Mouse (Mus musculus) left cerebral cortex, postnatal 14 days (tissue): Measurements from ENCODE around the gene Tet3. TPM values are rescaled to one million over a fixed set of nuclear protein-coding genes. Genes with fewer than 3 reads are reported as not detected.
"Not testable (repeated sequence)": the region's sequence is repeated elsewhere in the genome, so short reads cannot be mapped to it uniquely, and the experiment has no call there.

ENCODE experiments used
- DNase-seq, 2 experiments: peaks; one replicate each; pipeline ENCODE4 v3.0.0; 2021 to 2022; ENCODE audit warnings: low spot score in 2 of 2, mixed read lengths in 1 of 2
- intact Hi-C: fragments of 180-260 bp; cut with DNase I; formaldehyde crosslinking; loops from one replicate; pipeline ENCODE4 v1.15.1; 2025
- total RNA-seq, 2 experiments: library from RNA; stranded (reverse); gene quantifications; 2 replicates each; pipeline ENCODE4 v1.2.3; 2021

Tet3 gene
- total RNA-seq, 2 experiments from 2014 or later: 106 to 114 TPM

DNA sequence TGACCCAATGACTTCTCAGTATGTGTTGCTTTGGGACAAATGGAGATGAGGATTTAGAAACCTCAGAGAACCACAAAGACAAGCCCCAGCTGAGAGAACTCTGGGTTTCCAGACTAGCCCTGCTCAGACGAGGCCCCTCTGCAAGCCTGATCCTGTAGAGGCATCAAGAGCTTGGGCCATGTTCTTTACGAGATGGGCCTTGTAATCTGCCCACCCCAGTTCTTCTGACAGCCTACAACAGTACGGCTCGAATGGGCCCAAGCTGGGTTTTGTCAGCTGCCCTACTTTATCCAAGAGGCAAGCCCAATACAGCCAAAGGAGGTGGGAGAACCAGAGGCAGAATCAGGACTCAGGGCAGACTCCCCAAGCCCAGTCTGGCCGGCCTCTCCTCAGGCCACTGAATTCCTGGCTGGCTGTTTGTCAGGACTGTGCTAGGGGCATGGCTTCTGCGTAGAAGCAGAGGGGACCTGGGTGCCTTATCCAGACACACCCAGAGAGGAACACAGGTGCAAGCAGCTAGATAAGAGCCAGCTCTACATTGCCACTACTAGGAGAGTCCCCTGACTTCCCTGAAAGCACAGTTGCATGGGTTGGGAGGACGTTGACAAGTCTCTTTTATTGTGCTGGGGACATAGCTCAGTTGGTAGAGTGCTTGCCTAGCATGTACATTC, 107.3 kb downstream of the Tet3 start:
- no peak for DNase-seq
- intact Hi-C loops: loop anchor here (5.0 kb wide), 1 partner anchor 321 kb away; no protein-coding TSS in a partner anchor

DNA sequence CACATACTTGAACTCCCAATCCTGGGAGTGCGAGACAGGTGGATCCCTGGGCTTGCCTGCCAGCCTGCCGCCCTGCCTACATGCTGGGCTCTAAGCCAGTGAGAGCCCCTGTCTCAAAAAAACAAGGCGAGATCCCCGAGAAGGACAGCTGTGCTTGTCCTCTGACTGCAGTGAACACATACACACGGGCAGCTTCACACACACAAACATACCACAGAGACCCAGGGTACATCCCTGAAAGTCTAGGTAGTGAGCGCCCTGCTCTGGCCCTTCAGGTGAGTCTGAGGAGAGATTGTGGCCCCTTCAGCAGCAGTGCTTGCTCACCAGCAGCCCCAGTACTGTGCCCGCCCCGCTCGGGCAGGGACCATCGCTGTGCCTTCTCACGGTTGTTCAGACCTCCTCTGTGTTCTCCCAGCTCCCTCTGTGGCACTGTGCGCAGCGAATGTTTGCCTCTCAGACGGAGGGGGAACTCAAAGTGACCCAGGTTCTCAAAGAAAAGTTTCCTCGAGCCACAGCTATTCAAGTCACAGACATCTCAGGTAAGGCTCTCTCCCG, 108.0 kb downstream of the Tet3 start:
- intact Hi-C loops: loop anchor here (5.0 kb wide), 1 partner anchor 321 kb away; no protein-coding TSS in a partner anchor

DNA sequence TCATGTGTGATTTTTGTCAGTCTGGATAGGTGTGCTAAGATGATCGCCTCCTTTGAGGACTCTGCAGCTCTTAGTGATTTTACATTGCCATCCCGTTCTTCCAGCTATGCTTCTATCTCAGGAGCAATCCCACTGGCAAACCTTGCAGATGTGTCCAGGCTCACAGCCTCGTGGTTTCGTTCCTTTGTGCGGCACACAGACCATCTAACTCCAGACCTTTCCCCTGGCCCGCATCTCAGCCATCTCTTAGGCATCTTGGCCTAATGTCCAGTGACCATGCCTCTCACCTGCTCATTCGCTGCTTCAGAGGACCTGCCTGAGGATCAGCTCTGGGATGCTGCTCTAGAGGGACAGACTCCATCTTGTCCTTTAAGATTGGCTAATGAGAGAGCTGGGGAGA, 108.7 kb downstream of the Tet3 start:
- DNase-seq: no peak
- intact Hi-C loops: loop anchor here (5.0 kb wide), 1 partner anchor 322 kb away; no protein-coding TSS in a partner anchor

More for the DNA sequence above, 108.0 kb downstream of the Tet3 start:
- DNase-seq: no peak

DNA sequence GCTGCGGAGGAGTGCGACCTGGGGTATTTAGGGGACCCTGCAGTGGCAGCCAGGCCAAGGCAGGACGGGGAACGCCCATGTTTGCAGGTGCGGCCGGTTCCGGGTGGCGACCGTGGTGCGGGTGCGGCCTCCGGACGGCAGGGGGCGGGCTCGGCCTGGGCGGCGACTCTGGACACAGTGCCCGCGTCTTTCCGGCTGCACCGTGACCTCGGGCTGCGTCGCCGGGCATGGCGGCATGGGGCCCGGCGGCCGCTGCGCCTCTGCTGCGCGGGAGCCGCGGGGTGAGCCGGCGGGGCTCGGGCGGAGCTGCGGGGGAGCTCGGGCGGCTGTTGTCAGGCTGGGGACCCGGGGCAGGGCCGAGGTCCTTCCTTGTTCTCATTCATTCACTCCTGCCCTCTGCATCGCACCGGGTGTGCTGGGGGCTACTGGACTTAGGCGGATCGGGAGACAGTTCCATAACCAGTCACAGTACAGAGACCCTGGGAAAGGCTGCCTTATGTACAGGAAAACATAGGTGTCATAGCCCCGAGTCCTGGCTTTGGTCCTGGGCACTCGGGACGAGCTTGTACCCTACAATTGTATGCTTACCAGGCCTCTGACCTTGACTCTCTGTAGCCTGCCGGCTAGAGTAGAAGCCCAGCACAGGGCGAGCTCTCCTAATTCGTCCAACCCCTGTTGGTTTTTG, 109.5 kb downstream of the Tet3 start:
- intact Hi-C loops: loop anchor here (2.0 kb wide), 1 partner anchor 135 kb away; no protein-coding TSS in a partner anchor
- DNase-seq: peak; percentile 80 to 86

DNA sequence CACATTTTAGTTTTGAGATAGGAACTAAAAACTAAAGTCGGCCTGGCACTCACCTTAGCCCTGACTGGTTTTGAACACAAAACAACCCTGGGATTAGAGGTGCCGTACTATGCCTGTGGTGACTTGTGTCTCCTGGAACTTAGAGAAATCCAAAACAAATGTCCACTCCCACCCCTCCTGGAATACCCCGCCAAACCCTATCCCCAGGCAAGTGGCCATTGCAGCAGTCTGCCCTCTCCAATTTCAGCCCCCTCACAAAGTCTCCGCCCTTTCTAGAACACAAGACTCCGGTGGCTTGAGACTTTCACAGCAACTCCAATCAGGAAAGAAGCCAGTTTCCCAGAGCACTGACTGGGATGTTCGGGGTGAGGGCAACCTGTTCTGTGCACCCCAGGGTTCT, 110.0 kb downstream of the Tet3 start, which contains the start of gene Bola3:
Gene Bola3 (plus strand): TSS at position 275 of the 400 bp plus-strand sequence.
- intact Hi-C loops: loop anchor here (2.0 kb wide), 1 partner anchor 134 kb away; no protein-coding TSS in a partner anchor
- DNase-seq: no peak

DNA sequence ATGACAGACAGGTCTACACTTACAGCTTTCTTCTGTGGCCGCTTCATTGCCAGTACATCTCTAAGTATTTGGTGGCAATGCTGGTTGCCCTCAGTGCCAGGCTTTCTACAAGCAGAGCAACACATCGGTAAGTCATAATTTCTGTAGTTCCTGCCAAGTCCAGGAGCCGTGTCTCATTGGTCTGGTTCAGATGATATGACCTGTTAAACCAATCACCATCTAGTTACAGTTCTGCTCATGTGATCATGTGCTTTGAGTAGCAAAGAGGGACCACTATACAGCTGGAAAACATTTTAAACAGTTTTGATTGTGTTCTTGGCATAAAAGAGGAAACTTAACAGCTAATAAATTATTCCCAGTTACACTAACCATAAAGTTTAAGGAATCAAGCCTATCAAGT, 111.0 kb downstream of the Tet3 start:
- intact Hi-C loops: loop anchor here (2.0 kb wide), 1 partner anchor 133 kb away; no protein-coding TSS in a partner anchor
- no peak for DNase-seq

DNA sequence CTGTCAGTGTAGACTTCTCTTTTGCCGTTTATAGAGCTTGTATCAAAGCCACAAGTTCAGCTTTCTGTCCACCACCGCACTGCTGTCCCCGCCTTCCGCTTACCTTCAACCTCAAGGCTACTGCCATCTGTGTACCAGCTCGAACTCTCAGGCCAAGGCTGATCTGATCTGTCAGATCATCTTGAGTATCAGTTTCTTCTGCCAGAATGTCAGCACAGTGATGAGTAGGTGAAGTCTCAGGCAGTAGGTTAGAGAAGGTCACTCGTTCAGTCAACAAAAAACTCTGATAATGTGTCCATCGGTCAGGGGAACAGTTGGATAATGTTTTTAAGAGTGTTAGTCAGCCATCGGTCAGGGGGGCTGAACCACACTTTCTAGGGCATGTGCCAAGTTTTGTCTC, 113.6 kb downstream of the Tet3 start:
- intact Hi-C loops, DNase-seq: not testable (repeated sequence)

DNA sequence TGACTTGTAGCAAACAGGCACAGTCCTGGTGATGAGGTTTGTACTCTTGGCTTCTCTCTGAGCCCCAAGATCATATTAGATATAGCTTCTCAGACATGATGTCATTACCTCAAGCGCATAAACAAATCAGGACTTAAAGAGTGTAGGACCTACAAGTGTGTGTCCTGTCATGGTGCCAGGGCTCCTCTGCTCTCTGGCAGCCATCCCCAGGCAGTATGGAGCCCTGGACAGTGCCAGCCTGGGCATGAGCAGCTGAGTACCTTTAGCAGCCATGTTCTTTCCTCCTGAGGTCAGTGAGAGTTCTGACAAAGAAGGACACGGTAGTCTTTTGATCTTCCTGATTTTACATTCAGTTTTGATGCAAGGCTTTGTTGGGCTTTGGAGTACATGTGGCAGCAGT, 115.9 kb downstream of the Tet3 start:
- no peak for DNase-seq
- intact Hi-C loops: no loop called here

DNA sequence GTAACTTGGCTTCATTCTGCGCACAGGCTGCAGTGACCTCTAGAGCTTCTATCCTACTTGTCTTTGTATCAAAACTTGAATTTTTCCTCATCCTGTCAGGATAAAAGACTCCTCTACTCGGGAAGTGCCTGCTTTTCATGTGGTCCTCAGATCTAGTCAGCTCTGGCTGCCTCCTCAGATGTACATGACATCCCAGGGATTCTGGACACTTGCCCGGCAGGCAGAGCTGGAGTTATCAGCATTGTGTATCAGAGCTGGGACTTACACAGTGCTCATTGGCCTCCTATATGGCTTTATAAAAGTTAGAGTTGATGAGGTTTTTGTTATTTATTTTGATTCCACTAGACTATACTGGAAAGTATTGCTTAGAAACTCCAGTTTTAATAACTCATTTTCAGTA, 117.5 kb downstream of the Tet3 start:
- intact Hi-C loops: no loop called here
- no peak for DNase-seq

DNA sequence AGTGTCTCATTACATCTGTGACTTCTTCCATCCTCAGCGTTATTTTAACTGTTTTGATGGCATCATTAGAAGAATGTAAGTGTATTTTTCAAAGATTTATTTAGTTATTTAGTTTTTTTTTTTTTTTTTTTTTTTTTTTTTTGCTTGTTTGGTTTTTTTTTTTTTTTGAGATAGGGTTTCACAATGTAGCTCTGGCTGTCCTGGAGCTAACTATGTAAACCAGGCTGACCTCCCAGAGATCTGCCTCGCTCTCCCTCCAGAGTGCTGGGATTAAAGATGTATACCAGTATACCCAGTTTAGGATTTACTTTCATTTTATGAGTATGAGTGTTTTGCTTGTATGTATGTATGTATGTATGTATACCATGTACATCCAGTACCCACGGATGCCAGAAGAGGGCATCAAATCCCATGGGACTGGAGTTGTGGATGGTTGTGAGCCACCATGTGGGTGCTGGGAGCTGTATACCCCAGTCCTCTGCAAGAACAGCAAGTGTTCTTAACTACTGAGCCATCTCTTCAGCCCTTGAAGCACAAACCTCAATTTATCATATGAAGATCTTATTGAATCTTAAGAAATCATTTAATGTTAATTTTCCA, 131.2 kb downstream of the Tet3 start:
- no peak for DNase-seq
- intact Hi-C loops: loop anchor here (5.0 kb wide), 1 partner anchor 115 kb away; no protein-coding TSS in a partner anchor

DNA sequence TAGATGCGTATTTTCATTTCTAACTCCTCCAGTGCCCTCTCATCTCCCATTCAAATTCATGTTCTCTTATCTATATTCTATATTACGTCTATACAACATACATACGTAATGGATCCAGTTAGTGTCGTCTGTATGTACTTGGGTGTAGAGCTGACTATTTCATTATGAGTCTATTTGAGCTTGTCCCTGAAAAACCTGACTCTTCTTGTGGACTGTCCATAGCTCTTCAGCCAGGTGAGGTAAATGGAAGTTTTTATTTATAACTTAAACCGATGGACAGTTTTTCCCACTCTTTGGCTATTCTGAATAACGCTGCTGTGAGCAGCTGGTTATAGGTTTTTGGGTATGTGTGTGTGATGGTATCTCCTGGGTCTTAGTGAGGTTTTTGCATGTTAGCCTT, 132.1 kb downstream of the Tet3 start:
- intact Hi-C loops: loop anchor here (5.0 kb wide), 1 partner anchor 114 kb away; no protein-coding TSS in a partner anchor

DNA sequence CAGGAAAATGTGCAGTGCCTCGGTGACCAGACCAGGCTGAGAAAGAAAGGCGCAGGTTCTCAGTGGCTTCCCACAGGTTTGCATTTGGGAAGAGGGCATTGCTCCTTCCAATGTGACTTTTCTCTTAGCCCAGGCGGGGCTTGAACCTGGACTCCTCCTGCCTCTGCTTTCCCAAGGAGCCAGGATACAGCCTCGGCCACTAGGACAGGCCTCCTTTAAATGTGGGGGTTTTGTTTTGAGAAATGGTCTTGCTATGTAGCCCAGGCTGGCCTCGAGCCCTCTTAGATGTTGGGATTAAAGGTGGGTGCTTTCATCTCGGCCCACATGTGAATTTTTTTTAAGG, 132.5 kb downstream of the Tet3 start:
- no peak for DNase-seq
- intact Hi-C loops: loop anchor here (5.0 kb wide), 1 partner anchor 114 kb away; no protein-coding TSS in a partner anchor

More for the DNA sequence above, 132.1 kb downstream of the Tet3 start:
- DNase-seq: no peak

DNA sequence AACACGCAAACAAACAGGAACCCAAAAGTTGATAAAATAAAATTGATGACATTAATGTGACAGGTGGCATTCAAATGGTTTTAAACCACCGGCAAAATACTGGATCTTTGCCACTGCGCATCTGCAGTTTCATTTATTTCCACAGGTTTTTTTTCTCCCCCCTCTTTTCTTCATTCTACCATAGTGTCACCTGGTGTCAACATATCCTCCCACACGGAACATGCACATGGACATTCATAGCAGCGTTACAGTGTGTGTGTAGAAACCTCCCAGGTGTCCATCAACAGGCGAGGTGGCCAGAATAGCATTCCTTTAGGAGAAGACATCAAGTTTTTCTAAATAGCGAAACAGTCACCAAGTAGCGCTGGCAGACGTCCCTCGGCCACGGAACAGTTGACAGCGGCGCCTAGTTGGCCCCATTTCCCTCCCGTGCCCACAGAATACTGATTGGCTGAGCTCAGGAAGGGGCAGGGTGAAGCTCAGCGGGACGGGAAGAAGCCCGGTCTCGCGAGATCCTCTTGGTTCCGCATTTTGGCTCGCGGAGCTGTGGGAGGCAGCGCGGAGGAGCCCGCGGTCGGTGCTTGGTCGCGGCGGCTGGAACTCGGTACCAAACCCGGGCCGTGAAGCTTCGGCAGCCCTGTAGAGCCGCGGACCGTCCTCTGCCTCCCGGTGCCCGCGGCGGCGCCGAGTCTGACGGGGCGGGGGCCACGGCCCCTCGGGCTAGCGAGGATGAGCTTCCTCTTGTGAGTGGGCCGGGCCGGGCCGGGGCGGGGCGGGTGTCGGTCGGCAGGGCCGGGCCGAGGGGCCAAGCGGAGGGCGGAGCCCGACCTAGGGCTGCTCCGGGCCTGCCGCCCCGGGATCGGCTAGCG, 133.1 kb downstream of the Tet3 start, which contains the start of the genes Mthfd2 and Mob1a:
Gene Mthfd2 (minus strand): TSS at position 384 of the 869 bp plus-strand sequence.
Gene Mob1a (plus strand): TSS at position 492 of the 869 bp plus-strand sequence.
- intact Hi-C loops: loop anchor here (5.0 kb wide), 1 partner anchor 113 kb away; no protein-coding TSS in a partner anchor
- DNase-seq: peak; percentile 94 to 95

DNA sequence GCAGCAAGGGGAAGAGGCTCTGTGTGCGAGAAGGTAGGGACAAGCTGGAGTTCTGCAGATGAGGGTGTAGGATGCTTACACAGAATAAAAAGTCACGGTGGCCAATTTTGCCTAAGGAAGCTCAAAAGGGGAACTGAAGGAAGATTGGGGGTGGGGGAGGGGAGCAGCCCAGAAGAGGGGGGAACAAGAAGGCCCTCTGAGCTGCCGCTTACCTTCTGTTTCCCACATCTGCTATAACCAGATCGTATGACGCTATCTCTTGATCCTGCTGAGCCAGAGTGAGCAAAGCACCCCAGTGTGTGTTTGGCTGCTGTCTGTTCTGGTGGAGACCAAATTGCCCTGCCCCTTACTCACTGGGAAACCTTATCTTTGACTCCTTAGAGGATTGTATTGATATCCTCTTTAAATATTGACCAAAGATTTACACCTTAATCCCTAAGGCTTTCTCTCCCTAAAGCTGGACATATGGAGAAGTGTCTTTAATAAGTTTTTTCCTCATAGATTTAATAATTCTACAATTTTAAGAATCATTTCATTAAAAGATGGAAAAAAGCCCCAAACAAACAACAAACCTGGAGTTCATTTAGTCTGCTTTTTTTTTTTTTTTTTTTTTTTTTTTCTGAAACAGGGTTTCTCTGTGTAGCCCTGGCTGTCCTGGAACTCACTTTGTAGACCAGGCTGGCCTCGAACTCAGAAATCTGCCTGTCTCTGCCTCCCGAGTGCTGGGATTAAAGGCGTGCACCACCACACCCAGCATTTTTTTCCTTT, 135.0 kb downstream of the Tet3 start:
- no peak for DNase-seq
- intact Hi-C loops: no loop called here

DNA sequence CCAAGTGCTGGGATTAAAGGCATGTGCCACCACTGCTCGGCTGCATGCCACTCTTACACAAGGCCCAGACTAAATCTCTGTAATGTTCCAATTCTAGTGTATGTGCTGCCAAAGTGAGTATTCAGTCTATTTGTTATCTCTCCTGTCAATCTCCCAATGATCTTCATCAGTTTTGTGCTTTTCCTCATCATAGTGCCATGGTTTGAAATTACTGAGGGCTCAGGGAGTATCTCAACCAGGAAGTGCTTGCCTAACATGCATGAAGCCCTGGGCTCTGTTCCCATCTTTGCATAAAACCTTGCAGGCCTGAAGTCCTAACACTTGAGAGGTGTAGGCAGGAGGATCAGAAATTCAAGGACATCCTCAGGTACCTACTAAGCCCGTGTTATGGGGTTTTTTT, 136.1 kb downstream of the Tet3 start:
- DNase-seq: no peak
- intact Hi-C loops: no loop called here

DNA sequence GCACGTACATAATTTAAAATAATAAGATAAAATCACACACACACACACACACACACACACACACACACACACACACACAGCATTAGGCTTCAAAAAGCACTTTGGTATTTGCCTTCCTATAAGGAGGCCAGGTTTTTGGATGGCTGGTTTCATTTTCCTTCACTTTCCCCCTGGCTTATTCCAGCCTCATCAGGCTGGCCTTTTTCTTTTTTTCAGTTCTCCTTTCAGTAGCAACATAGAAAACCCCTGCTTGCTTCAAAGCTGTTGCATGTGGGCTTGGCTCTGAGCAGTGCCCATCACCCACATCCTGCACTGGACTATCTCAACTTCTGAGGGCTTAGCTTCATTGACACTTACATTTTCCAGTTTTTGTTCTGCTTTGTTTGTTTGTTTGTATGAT, 137.0 kb downstream of the Tet3 start:
- intact Hi-C loops: no loop called here
- no peak for DNase-seq

DNA sequence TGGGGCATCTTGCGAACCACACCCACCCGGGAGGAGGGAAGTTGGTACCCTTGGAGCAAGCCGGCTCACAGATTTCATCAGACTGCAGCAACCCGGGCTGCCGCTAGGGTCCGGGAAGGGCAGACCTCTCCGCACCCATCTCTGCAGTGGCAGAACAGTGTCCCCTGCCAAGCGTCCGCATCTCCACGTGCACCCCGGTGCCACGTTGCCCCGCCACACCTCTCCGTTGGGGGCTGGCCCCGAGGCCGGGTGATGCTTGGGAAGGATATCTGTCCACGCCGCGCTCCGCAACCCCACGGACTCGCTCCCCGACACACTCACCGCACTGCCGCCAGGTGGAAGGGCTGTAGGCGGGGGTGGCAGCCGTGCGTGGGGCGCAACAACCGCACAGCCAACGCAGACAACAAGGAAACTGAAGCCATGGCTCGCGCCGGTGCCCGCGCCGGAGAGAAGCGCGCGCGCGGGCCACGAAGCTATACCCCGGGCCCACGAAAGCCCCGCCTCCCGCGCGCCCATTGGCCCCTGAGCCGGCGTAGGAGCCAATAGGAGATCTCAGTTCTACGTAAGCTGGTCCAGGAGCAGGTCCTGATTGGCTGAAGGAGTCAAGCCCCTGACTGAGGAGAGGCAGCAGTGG, 141.7 kb downstream of the Tet3 start:
- intact Hi-C loops: no loop called here
- DNase-seq: peak; percentile 93
